Mouse (Mus musculus) midbrain, embryonic 13.5 days (tissue): ENCODE results near the gene Pip5k1b. TPM values are rescaled to one million over a fixed set of nuclear protein-coding genes. Genes with fewer than 3 reads are reported as not detected.

ENCODE experiments used
- ATAC-seq: fragments of 200-750 bp; cut with Nextera tagmentation; 2 replicates; pipeline ENCODE4 v1.8.0; 2017; ENCODE audit warnings: mild to moderate bottlenecking, moderate TSS enrichment, moderate library complexity
- H3K27ac ChIP-seq: fragments of 300-500 bp; sonication (generic); 2 replicates; pipeline ENCODE4 v1.5.1; 2015; ENCODE audit warnings: inconsistent platforms, mild to moderate bottlenecking, moderate library complexity
- H3K27me3 ChIP-seq: fragments of 300-500 bp; sonication (generic); 2 replicates; pipeline ENCODE4 v1.6.1; 2015; ENCODE audit warnings: mild to moderate bottlenecking, inconsistent platforms
- H3K36me3 ChIP-seq: fragments of 300-500 bp; sonication (generic); 2 replicates; pipeline ENCODE4 v1.6.1; 2015; ENCODE audit warnings: mild to moderate bottlenecking, inconsistent platforms
- H3K4me1 ChIP-seq: fragments of 300-500 bp; sonication (generic); replicated peaks from 2 replicates; pipeline ENCODE4 v1.6.1; 2015; ENCODE audit warnings: inconsistent platforms
- H3K4me2 ChIP-seq: fragments of 300-500 bp; sonication (generic); replicated peaks from 2 replicates; pipeline ENCODE4 v1.6.1; 2015; ENCODE audit warnings: moderate library complexity, mild to moderate bottlenecking, inconsistent platforms
- H3K4me3 ChIP-seq: fragments of 300-500 bp; sonication (generic); replicated peaks from 2 replicates; pipeline ENCODE4 v1.5.1; 2015; ENCODE audit warnings: mild to moderate bottlenecking, inconsistent platforms
- H3K9ac ChIP-seq: fragments of 300-500 bp; sonication (generic); replicated peaks from 2 replicates; pipeline ENCODE4 v1.6.1; 2015; ENCODE audit warnings: mild to moderate bottlenecking, inconsistent platforms
- H3K9me3 ChIP-seq: fragments of 300-500 bp; sonication (generic); 2 replicates; pipeline ENCODE4 v1.6.1; 2016; ENCODE audit warnings: mild to moderate bottlenecking, inconsistent platforms
- WGBS: fragments of 180-500 bp; shearing (Covaris S2); methylation state at CpG from one replicate; pipeline ENCODE4 v1.1.7; 2015; 5-methylcytosine and 5-hydroxymethylcytosine counted together
- polyA plus RNA-seq: library from polyadenylated mRNA; unstranded; fragments of >200 nt; fragmentation: Nextera tagmentation; extraction: Ambion mirVana; gene quantifications from 2 replicates; pipeline ENCODE4 v1.2.1, GENCODE M21; 2015

The Pip5k1b gene
- polyA plus RNA-seq, 1 experiment from 2014 or later, result 1.3 TPM

DNA sequence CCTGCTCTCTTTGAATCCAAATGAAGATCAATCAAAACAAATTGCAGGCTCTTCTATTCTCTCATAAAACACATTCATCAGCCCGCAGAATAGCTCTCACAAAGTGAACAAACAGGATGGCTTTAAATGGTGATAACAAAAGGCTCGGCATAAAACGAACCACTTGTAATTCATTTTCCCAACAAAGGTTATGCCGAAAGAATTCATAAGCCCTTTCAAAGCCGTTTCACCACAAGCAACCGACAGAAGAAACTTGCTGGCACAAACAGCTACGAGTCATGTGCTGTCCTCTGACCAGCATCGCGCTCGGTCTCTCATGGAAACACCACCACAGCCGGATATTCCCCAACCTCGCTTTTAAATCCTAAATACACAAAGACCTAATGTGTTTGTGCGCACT is 102.3 kb downstream of the Pip5k1b start:
- WGBS, result 19% methylated on average over 13 of the region's 13 CpGs
- peak overlapping the region; percentile 53 for H3K27ac ChIP-seq
- H3K4me1 ChIP-seq, result peaks cover 22% of the 10 kb centered on the region
- peak overlapping the region; percentile 25; the same call in 1 of the 2 replicates for H3K9ac ChIP-seq
- peak; percentile 70; the same call in 1 of the 2 replicates for ATAC-seq
- no peaks in the 10 kb centered on the region for H3K36me3 ChIP-seq
- H3K27me3 ChIP-seq, result no peaks in the 10 kb centered on the region
- H3K4me2 ChIP-seq, result peak overlapping the region; percentile 43
- H3K4me3 ChIP-seq, result 0 out of 2 replicates have a peak overlapping the region, but pooled peaks have one; percentile 6
- no peaks in the 10 kb centered on the region for H3K9me3 ChIP-seq

DNA sequence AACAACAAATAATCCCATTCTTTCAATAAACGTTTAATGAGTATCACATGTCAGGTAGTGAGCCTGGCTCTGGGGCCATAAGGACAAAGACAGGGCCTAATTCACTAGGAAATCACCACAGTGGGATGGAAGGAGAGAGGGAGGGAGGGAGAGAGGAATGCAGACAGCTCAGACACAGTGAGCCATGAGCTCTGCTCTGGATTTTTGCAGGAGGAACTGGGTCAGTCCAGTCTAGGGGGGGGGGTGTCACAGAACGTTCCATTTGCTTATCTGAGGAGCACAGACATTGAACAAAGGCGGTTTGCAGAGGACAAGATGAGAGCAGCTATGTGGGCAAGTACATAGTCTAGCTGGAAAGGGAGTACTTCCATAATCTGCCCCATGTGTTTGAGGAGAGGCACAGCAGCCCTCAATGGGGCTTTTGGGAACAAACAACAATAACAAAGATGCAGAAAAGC is 103.2 kb downstream of the Pip5k1b start:
- H3K9me3 ChIP-seq, result no peaks in the 10 kb centered on the region
- H3K4me2 ChIP-seq, result no peak overlapping the region
- H3K9ac ChIP-seq, result no peak overlapping the region
- H3K27me3 ChIP-seq, result no peaks in the 10 kb centered on the region
- H3K36me3 ChIP-seq, result no peaks in the 10 kb centered on the region
- no peak overlapping the region for H3K4me3 ChIP-seq
- 20% methylated on average over 3 of the region's 3 CpGs for WGBS
- H3K4me1 ChIP-seq, result peaks cover 22% of the 10 kb centered on the region
- H3K27ac ChIP-seq, result peak overlapping the region; percentile 58
- ATAC-seq, result peak; percentile 74

DNA sequence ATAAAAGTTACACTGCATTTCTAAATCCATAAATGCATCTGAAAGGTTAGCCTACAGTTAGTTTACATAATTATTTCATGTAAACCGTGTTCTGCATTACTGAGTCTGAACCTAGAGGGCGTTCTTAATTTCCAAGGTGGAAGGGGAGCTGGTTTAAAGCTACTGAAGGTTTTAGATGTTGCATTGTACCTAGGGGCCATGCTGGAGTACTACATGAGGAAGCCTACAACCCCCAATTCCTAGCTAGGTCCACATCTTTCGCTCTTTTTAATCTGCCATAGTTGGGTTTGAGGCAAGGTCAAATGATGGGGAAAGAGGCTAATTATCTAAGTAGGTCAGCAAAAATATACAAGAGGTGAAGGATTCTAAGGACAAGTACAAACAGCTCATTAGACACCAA is 104.0 kb downstream of the Pip5k1b start:
- Histone ChIP-seq H3K4me1 (peaks cover 22% of the 10 kb centered on the region), H3K9ac (no peak overlapping the region), H3K27ac (no peak overlapping the region), H3K36me3 (no peaks in the 10 kb centered on the region), H3K9me3 (no peaks in the 10 kb centered on the region), H3K4me2 (no peak overlapping the region), H3K4me3 (no peak overlapping the region), H3K27me3 (no peaks in the 10 kb centered on the region)
- ATAC-seq, result no peak
- 81% methylated on average over 3 of the region's 3 CpGs for WGBS

DNA sequence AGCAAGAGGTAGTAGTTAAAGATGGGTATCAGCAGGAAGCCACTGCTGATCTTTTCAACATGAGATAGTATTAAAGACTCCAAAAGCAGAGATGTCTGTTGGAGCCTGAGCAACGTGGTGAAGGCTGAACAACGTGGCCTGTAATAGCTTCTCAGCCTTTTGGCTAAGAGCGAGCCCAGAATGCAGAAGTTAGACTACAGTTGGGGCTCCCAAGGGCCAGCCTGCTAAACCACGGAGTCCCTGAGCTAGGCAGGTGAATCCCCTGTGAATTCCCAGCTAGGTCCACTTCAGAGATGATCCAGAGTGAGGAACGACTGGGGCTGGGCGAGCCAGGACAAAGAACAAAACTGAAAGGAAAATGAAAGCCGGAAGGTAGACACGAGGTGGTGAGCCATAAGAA is 104.9 kb downstream of the Pip5k1b start:
- Histone ChIP-seq H3K4me2 (no peak overlapping the region), H3K4me1 (peaks cover 22% of the 10 kb centered on the region), H3K27ac (no peak overlapping the region), H3K9ac (no peak overlapping the region), H3K27me3 (no peaks in the 10 kb centered on the region), H3K36me3 (no peaks in the 10 kb centered on the region), H3K4me3 (no peak overlapping the region), H3K9me3 (no peaks in the 10 kb centered on the region)
- ATAC-seq, result no peak
- WGBS, result 92% methylated on average over 8 of the region's 8 CpGs

DNA sequence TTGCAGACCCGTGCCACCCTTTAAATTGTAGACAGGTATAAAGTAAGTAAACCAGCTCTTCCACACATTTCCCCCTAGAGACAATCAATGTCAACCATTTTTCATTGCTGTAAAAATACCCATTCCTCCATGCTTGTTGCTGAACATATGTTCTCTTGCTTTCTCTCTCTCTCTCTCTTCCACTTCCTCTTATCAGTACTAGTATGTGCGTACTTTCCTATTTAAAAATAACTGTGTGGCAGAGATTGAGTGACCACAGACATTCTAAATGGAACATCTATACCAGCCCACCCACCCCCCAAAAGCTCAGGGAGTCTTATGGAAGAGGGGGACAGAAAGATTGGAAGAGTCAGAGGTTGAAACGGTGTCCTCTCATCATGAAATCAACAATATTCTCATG is 111.3 kb downstream of the Pip5k1b start:
- 94% methylated on average over 3 of the region's 3 CpGs for WGBS
- no peak overlapping the region for H3K4me3 ChIP-seq
- no peak overlapping the region for H3K9ac ChIP-seq
- no peaks in the 10 kb centered on the region for H3K4me1 ChIP-seq
- H3K27ac ChIP-seq, result no peak overlapping the region
- H3K27me3 ChIP-seq, result no peaks in the 10 kb centered on the region
- no peak overlapping the region for H3K4me2 ChIP-seq
- no peaks in the 10 kb centered on the region for H3K36me3 ChIP-seq
- no peaks in the 10 kb centered on the region for H3K9me3 ChIP-seq
- no peak for ATAC-seq

DNA sequence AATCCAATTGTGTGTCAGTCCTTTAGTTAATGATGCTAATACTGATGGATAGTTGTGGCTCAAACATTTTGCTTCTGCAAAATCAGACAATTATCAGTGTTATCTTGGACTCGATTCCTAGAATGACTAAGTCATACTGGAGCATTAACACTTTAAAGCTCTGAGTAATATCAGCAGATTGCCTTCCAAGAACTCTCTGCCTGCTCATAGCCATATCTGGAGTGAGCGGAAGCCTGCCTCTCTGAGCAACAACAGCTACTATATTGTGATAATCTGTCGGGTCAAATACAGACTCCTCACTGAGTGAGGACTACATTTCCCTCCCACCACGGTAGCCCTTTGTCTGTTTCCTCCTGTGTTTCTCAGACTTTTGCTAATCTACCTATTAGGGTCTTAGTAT is 116.0 kb downstream of the Pip5k1b start:
- H3K4me1 ChIP-seq, result no peaks in the 10 kb centered on the region
- 79% methylated on average over 4 of the region's 4 CpGs for whole genome bisulfite sequencing
- H3K9ac ChIP-seq, result no peak overlapping the region
- no peak overlapping the region for H3K27ac ChIP-seq
- ATAC-seq, result no peak
- no peaks in the 10 kb centered on the region for H3K27me3 ChIP-seq
- H3K4me3 ChIP-seq, result no peak overlapping the region
- no peaks in the 10 kb centered on the region for H3K36me3 ChIP-seq
- no peaks in the 10 kb centered on the region for H3K9me3 ChIP-seq
- no peak overlapping the region for H3K4me2 ChIP-seq

DNA sequence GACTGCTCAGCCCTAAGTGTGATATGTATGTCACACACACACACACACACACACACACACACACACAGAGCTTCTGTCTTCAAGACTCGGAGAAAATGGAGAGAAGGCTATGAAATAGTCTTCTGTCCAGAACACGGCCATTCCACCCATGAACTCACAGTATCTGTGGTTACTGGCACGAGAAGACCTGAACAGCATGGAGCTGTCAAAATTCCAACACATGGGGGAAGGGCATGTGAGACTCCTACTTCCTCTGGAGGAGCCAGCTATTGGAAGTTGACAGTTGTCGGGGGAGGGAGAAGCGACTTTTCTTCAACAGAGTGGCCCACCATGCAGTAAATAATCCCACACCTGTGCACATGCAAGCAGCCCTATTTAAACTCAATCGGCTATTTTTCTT is 121.4 kb downstream of the Pip5k1b start:
- no peak for ATAC-seq
- 84% methylated on average over 6 of the region's 6 CpGs for WGBS
- H3K36me3 ChIP-seq, result no peaks in the 10 kb centered on the region

DNA sequence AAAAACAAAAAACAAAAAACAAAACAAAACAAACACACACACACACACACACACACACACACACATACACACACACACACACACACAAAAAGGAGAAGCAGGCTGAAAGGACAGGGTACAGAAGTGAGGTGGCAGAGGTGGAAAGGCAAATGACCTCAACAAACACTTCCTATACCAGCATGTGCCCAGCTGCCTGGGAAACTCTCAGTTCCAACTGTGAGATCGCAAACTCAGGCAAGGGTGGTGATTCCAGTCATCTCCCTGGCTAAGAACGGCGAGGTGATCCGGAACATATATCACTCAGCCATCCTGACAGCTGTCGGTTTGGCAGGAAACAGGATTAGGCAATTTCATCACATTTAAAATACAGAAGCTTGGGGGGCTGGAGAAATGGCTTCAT is 123.2 kb downstream of the Pip5k1b start:
- Histone ChIP-seq H3K27ac (no peak overlapping the region), H3K4me2 (no peak overlapping the region), H3K36me3 (no peaks in the 10 kb centered on the region), H3K4me1 (no peaks in the 10 kb centered on the region), H3K4me3 (no peak overlapping the region), H3K9ac (no peak overlapping the region), H3K27me3 (no peaks in the 10 kb centered on the region), H3K9me3 (no peaks in the 10 kb centered on the region)
- ATAC-seq, result no peak
- WGBS, result 86% methylated on average over 5 of the region's 5 CpGs

More for the DNA sequence above, 121.4 kb downstream of the Pip5k1b start:
- no peaks in the 10 kb centered on the region for H3K4me1 ChIP-seq
- no peak overlapping the region for H3K4me2 ChIP-seq
- no peaks in the 10 kb centered on the region for H3K27me3 ChIP-seq
- no peaks in the 10 kb centered on the region for H3K9me3 ChIP-seq
- no peak overlapping the region for H3K4me3 ChIP-seq
- H3K9ac ChIP-seq, result no peak overlapping the region
- H3K27ac ChIP-seq, result no peak overlapping the region

DNA sequence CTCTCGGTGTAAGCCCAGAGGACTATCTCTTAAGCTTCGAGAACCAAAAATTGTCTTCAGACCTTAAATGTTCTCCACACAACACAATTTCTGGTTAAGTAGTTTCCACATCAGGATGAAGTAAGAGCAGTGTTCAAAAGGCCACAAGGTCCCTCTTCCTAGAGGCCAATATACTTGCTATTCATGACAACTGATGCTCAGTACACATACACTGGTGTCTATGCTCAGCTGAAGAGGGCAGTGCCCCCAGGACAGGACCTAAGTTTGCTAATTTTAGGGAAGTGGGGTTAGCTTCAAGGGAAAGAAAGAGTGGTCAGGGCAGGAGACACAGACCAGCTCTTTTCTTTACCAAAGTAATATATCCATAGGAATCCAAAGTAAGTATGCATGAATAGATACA is 124.3 kb downstream of the Pip5k1b start:
- no peak overlapping the region for H3K9ac ChIP-seq
- no peak overlapping the region for H3K27ac ChIP-seq
- no peaks in the 10 kb centered on the region for H3K27me3 ChIP-seq
- no peak overlapping the region for H3K4me3 ChIP-seq
- H3K9me3 ChIP-seq, result no peaks in the 10 kb centered on the region
- ATAC-seq, result no peak
- no peak overlapping the region for H3K4me2 ChIP-seq
- H3K36me3 ChIP-seq, result no peaks in the 10 kb centered on the region
- 94% methylated on average over 2 of the region's 2 CpGs for WGBS
- H3K4me1 ChIP-seq, result no peaks in the 10 kb centered on the region

DNA sequence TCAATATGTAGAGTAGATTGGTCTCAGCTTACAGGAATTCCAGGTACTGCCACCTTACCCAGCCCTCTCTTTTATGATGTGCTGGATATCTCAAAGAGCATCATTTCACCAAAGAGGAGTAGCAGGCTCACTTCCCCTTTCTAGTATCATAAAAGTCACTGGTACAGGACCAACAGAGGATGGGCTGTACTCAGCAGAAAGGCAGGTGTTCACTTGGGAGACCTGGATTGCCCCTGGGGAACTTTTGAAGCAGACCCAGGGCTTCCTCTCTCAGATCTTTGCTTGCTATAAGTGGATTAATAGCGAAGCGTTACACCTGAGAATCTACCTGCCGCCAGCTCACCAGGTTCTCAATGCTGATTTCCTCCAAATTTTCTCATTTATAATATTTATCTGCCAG is 127.7 kb downstream of the Pip5k1b start:
- Histone ChIP-seq H3K27me3 (no peaks in the 10 kb centered on the region), H3K4me3 (no peak overlapping the region), H3K27ac (no peak overlapping the region), H3K4me1 (no peaks in the 10 kb centered on the region), H3K9ac (no peak overlapping the region), H3K36me3 (no peaks in the 10 kb centered on the region), H3K4me2 (no peak overlapping the region), H3K9me3 (no peaks in the 10 kb centered on the region)
- WGBS, result 93% methylated on average over 3 of the region's 3 CpGs
- ATAC-seq, result no peak

DNA sequence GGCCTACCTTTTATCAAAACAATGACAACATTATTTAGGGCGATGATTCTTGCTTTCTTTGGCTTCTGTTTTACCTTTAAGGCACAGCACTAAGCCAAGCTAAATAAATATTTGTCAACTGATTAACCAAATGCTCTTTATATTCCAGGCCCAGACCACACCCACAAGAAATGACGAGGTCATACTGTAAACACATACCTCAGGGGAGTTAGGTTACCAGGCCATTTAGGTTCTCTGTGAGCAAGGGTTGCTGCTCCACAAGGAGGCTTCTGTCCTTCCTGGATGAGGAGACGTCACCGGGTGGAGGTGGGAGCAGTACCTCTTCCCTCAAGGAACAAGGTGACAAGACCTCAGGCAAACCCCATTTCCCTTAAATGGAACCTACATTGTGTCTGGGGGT is 128.4 kb downstream of the Pip5k1b start:
- 82% methylated on average over 4 of the region's 4 CpGs for WGBS
- no peak for ATAC-seq
- Histone ChIP-seq H3K27ac (no peak overlapping the region), H3K27me3 (no peaks in the 10 kb centered on the region), H3K36me3 (no peaks in the 10 kb centered on the region), H3K4me1 (no peaks in the 10 kb centered on the region), H3K9me3 (no peaks in the 10 kb centered on the region), H3K4me3 (no peak overlapping the region), H3K9ac (no peak overlapping the region), H3K4me2 (no peak overlapping the region)

DNA sequence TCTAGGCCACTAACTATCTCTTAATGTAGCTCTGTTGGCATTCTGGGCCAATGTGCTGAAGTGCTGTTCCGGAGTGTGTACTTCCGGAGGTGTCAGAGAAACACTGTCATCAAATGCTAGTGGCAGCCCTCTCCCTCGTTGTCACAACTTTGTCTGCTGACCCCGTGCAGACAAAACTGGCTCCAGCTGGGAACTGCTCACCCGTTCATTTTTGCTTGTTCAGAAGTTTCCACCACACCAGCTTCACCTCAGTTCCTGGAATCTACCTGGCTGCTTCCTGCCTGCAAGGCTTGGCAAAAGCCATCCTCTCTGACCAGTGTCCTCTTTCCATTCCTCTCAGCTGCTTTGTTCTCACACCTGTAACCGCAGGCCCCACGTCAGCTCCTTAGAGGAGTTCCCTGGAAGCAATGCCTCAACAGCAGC is 128.9 kb downstream of the Pip5k1b start:
- Histone ChIP-seq H3K9me3 (no peaks in the 10 kb centered on the region), H3K4me1 (no peaks in the 10 kb centered on the region), H3K27ac (no peak overlapping the region), H3K4me2 (no peak overlapping the region), H3K4me3 (no peak overlapping the region), H3K36me3 (no peaks in the 10 kb centered on the region), H3K27me3 (no peaks in the 10 kb centered on the region), H3K9ac (no peak overlapping the region)
- ATAC-seq, result no peak
- WGBS, result 91% methylated on average over 7 of the region's 7 CpGs

DNA sequence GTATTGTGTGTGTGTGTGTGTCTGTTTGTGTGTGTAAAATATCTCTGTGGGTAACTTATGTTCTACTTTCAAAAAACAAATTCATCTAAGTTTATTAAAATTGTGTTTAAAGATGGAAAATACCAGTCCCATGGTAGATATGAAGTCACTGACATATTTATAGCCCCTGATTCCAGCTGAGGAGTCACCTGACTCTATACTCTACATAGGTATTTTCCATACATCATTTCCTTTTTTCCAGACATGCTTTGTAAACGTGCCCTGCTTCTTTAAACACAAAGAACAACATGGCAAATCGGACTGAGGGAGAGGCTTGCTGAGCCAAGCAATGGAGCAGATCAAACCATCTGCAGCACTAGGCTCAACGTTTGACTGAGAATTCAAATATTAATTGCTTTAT is 137.6 kb downstream of the Pip5k1b start:
- Histone ChIP-seq H3K9me3 (no peaks in the 10 kb centered on the region), H3K4me1 (peaks cover 6% of the 10 kb centered on the region; the same call in 1 of the 2 replicates), H3K9ac (no peak overlapping the region), H3K4me2 (no peak overlapping the region), H3K27me3 (no peaks in the 10 kb centered on the region), H3K4me3 (no peak overlapping the region), H3K36me3 (no peaks in the 10 kb centered on the region), H3K27ac (no peak overlapping the region)
- ATAC-seq, result no peak
- 74% methylated on average over 3 of the region's 3 CpGs for WGBS
